Mouse (Mus musculus) retina, postnatal 1 day (tissue): ENCODE results near the gene Krt79.
A peak's percentile ranks its signal among the peaks of the same experiment; 100 is the strongest.

Experiments
- DNase-seq: peaks from one replicate; pipeline ENCODE4 v3.0.0-alpha.2; 2012

Krt79 gene

DNA sequence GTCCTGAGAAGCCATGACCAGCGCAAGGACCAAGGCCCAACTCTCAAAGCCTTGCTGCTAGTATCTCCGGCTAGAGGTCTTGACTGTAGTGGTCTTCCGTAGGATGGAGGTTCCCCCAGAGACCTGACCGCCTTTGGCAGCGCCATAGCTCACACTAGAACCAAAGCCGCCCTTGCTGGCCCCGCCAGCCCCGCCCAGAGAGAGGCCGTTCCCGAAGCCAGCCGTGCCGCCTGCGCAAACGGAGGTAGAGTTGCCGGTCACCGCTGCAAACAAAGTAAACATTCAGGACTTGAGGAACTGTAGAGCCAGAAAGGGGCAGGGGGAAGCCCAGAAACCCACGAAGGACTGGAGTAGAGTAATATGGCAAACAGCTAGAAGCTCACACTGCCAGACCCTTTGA, 10.5 kb downstream of the Krt79 start:
- no peak for DNase-seq

- DNase-seq = no peak
Measured at GRCm38 (mm10) chr15:101929087-101929486, 11.0 kb downstream of the Krt79 start.

- no peak for DNase-seq
Measured at GRCm38 (mm10) chr15:101927340-101928080, 12.6 kb downstream of the Krt79 start.

- DNase-seq = no peak
Measured at GRCm38 (mm10) chr15:101925041-101925440, 15.1 kb downstream of the Krt79 start.

GRCm38 (mm10) chr15:101924635-101925034, 15.5 kb downstream of the Krt79 start, which contains the start of gene Krt4:
Gene Krt4, minus strand, starts transcription at chr15:101924735.
- no peak for DNase-seq

GRCm38 (mm10) chr15:101922296-101922695, 17.8 kb downstream of the Krt79 start:
- DNase-seq = no peak

GRCm38 (mm10) chr15:101916072-101916471, 24.1 kb downstream of the Krt79 start:
- no peak for DNase-seq

GRCm38 (mm10) chr15:101904849-101905248, 35.3 kb downstream of the Krt79 start:
- DNase-seq = no peak

DNA sequence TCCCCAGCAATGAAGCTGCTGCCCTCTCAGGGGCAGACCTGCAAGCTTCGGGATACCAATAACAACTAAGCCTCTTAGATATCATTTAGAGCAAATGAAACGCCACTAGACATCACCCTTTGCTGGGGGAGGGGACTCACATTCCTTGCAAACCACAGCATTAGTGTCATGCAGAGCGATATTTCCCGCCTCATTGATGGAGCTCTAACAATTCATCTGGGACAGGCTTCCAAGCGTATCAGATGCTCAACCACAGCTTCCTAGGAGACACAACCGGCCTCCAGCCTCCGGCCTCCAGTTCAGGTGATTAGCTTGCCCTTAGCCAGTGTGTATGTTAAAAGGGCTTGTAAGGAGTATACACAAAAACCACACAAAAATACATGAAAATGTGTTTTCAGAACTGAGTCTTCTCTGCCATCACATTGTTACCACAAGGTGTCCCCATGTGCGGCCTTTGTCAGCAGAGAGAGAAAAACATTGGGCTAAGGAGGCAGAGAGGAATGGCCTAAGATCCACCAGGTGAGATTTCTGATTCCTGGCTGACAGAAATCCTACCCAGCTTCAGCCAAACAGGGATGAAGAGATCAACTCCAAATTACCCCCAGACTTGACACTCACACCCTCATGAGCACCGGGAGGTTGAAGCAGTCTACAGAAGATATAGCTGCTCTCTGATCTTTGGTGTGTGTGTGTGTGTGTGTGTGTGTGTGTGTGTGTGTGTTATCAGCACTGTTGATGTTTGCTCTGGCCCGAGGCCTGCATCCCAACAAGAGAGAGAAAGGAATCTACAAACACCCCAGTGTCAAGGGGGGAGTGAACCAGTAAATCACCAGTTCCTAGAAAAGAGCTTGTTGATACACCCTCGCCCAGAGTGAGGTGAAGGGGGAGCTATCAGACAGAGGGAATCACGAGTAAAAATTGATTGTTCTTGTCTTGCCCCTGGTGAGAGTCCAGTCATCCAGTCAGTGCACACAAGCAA, 37.7 kb downstream of the Krt79 start:
- peak; percentile 30 for DNase-seq

GRCm38 (mm10) chr15:101895216-101895615, 44.9 kb downstream of the Krt79 start:
- DNase-seq = no peak

DNA sequence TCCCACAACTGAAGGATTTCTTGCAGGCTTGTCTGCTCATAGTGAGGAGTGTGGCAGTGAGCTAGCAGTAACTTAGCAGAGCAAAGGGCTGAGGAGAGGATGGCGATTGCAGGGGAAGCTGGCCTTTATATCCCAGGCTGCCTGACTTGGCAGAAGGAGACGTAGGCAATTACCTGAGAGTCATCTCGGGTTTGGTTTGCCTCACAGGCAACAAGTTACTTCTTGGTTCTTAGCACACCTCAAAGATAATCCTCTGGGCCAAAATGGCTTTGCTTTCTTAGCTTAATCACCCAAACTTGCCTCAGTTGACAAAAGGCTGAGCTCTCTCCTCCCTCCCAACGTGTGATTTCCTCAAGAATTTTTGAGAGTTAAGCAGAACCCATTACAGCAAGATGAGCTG, 47.3 kb downstream of the Krt79 start, which contains the start of gene Krt76:
TSS of gene Krt76 (minus strand) at position 101 of the 400 bp plus-strand sequence.
- no peak for DNase-seq

DNA sequence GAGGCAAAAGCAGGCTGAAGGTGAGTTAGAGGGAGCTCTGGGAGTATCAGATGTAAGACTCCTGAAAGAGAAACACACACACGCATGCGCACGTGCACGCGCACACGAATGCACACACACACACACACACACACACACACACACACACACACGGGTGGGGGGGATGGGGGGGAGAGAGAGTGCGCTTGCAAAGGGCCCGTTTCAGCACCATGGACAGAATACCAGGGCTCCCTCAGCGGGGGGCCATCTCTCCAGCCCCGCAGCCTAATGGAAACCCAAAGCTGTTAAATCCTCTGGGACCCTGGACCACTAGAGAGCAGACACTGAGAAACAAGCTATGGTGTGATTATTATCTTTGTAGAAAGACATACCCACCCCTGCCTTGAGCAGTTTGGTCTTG, 60.3 kb downstream of the Krt79 start:
- DNase-seq = peak; percentile 63
